Mouse (Mus musculus) intestine, embryonic 15.5 days (tissue): ENCODE measurements around the gene 2310011J03Rik. TPM values are rescaled to one million over a fixed set of nuclear protein-coding genes. Genes with fewer than 3 reads are reported as not detected.

Source experiments
- ATAC-seq: fragments of 200-750 bp; cut with Nextera tagmentation; 2 replicates; pipeline ENCODE4 v1.8.0; 2017; ENCODE audit warnings: moderate TSS enrichment, moderate library complexity
- H3K27ac ChIP-seq: fragments of 300-500 bp; sonication (generic); 2 replicates; pipeline ENCODE4 v1.5.1; 2015; ENCODE audit warnings: mild to moderate bottlenecking, inconsistent platforms
- H3K27me3 ChIP-seq: fragments of 300-500 bp; sonication (generic); replicated peaks from 2 replicates; pipeline ENCODE4 v1.6.1; 2015; ENCODE audit warnings: inconsistent platforms
- H3K36me3 ChIP-seq: fragments of 300-500 bp; sonication (generic); 2 replicates; pipeline ENCODE4 v1.6.1; 2015; ENCODE audit warnings: inconsistent platforms
- H3K4me1 ChIP-seq: fragments of 300-500 bp; sonication (generic); replicated peaks from 2 replicates; pipeline ENCODE4 v1.6.1; 2015; ENCODE audit warnings: inconsistent platforms
- H3K4me2 ChIP-seq: fragments of 300-500 bp; sonication (generic); replicated peaks from 2 replicates; pipeline ENCODE4 v1.6.1; 2015; ENCODE audit warnings: mild to moderate bottlenecking, inconsistent platforms
- H3K4me3 ChIP-seq: fragments of 300-500 bp; sonication (generic); replicated peaks from 2 replicates; pipeline ENCODE4 v1.5.1; 2015; ENCODE audit warnings: inconsistent platforms
- H3K9ac ChIP-seq: fragments of 300-500 bp; sonication (generic); 2 replicates; pipeline ENCODE4 v1.6.1; 2015; ENCODE audit warnings: inconsistent platforms
- H3K9me3 ChIP-seq: fragments of 300-500 bp; sonication (generic); 2 replicates; pipeline ENCODE4 v1.6.1; 2016; ENCODE audit warnings: inconsistent platforms
- whole genome bisulfite sequencing: fragments of 180-500 bp; shearing (Covaris S2); methylation state at CpG from one replicate; pipeline ENCODE4 v1.1.7; 2015; 5-methylcytosine and 5-hydroxymethylcytosine counted together
- polyA plus RNA-seq: library from polyadenylated mRNA; unstranded; fragments of >200 nt; fragmentation: Nextera tagmentation; extraction: Ambion mirVana; gene quantifications from 2 replicates; pipeline ENCODE4 v1.2.1, GENCODE M21; 2015

The 2310011J03Rik gene
- 51.4 and 51.5 TPM in 2 replicates for polyA plus RNA-seq

DNA sequence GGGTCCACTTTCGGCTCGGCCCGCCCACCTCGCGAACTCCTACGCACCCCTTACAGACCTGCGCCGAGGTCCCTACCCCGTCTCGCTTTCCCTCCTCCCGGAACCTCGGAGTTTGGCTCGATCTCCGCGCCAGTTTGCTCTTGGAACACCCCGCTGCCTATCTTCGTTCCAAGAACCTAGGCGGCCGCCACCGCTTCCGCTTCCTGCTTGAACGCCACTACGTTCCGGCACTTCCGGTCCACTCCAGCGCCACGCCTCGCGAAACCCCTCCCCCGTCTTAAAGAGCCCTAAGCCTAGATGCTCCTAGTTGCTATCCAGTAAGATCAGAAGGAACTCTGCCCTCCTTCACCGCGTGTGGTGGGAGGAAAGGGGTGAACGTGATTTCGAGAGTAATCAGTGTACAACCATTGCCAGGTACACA lies at the start of gene 2310011J03Rik:
2310011J03Rik (minus strand) TSS at position 198 of the 421 bp plus-strand sequence.
- Histone ChIP-seq H3K4me3 (peak within 1 kb of the TSS; percentile 72), H3K9ac (peak within 1 kb of the TSS; percentile 79), H3K27me3 (peaks cover 17% of the 10 kb centered on the region), H3K9me3 (no peaks in the 10 kb centered on the region), H3K36me3 (peaks cover 10% of the 10 kb centered on the region; the same call in 1 of the 2 replicates), H3K4me1 (peaks cover 49% of the 10 kb centered on the region), H3K4me2 (peak within 1 kb of the TSS; percentile 70), H3K27ac (peak within 1 kb of the TSS; percentile 73)
- peak; percentile 57 for ATAC-seq
- under 1% methylated on average over 34 of the region's 34 CpGs for WGBS

GRCm38 (mm10) chr10:80368392-80368791 lies 48.1 kb upstream of the 2310011J03Rik start:
- no peak for ATAC-seq
- Histone ChIP-seq H3K9ac (no peak overlapping the region), H3K9me3 (no peaks in the 10 kb centered on the region), H3K27me3 (peaks cover 18% of the 10 kb centered on the region; the same call in 1 of the 2 replicates), H3K27ac (no peak overlapping the region), H3K4me2 (no peak overlapping the region), H3K36me3 (no peaks in the 10 kb centered on the region), H3K4me3 (no peak overlapping the region), H3K4me1 (peaks cover 7% of the 10 kb centered on the region; the same call in 1 of the 2 replicates)
- 81% methylated on average over 6 of the region's 6 CpGs for WGBS

GRCm38 (mm10) chr10:80367954-80368353 lies 47.6 kb upstream of the 2310011J03Rik start:
- Histone ChIP-seq H3K4me2 (no peak overlapping the region), H3K4me1 (peaks cover 7% of the 10 kb centered on the region; the same call in 1 of the 2 replicates), H3K9ac (no peak overlapping the region), H3K9me3 (no peaks in the 10 kb centered on the region), H3K36me3 (no peaks in the 10 kb centered on the region), H3K27ac (no peak overlapping the region), H3K4me3 (no peak overlapping the region), H3K27me3 (peaks cover 18% of the 10 kb centered on the region; the same call in 1 of the 2 replicates)
- 49% methylated on average over 5 of the region's 5 CpGs for WGBS
- 0 out of 2 replicates have a peak, but pooled peaks have one; percentile 13 for ATAC-seq

GRCm38 (mm10) chr10:80365736-80366135 lies 45.4 kb upstream of the 2310011J03Rik start:
- H3K4me1 ChIP-seq = no peaks in the 10 kb centered on the region
- no peak overlapping the region for H3K4me3 ChIP-seq
- H3K27me3 ChIP-seq = peaks cover 18% of the 10 kb centered on the region; the same call in 1 of the 2 replicates
- no peak overlapping the region for H3K9ac ChIP-seq
- H3K36me3 ChIP-seq = no peaks in the 10 kb centered on the region
- no peak for ATAC-seq
- no peak overlapping the region for H3K4me2 ChIP-seq
- no peaks in the 10 kb centered on the region for H3K9me3 ChIP-seq
- 70% methylated on average over 6 of the region's 6 CpGs for WGBS
- H3K27ac ChIP-seq = no peak overlapping the region

DNA sequence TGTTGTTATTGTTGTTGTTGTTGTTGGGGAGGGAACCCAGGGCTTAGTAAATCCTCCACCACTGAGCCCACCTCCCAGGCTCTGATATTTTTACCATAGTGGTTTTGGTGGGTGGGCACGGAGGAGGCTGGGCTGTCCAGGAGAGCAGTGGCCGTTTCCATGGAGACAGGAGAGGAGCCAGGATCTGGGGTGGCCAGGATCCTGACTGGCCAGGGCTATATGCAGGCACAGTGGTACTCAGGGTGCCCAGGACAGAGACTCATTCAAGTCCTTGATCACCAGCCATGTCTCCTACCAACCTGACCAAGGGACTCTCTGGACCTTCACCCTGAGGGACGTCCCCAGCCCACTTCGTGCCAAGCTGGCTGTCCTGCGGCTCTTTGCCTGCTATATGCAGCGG lies 43.4 kb upstream of the 2310011J03Rik start:
- Histone ChIP-seq H3K36me3 (no peaks in the 10 kb centered on the region), H3K4me1 (no peaks in the 10 kb centered on the region), H3K27me3 (peaks cover 33% of the 10 kb centered on the region), H3K4me2 (no peak overlapping the region), H3K4me3 (no peak overlapping the region), H3K27ac (no peak overlapping the region), H3K9ac (no peak overlapping the region), H3K9me3 (no peaks in the 10 kb centered on the region)
- 48% methylated on average over 6 of the region's 6 CpGs for WGBS
- ATAC-seq = no peak

DNA sequence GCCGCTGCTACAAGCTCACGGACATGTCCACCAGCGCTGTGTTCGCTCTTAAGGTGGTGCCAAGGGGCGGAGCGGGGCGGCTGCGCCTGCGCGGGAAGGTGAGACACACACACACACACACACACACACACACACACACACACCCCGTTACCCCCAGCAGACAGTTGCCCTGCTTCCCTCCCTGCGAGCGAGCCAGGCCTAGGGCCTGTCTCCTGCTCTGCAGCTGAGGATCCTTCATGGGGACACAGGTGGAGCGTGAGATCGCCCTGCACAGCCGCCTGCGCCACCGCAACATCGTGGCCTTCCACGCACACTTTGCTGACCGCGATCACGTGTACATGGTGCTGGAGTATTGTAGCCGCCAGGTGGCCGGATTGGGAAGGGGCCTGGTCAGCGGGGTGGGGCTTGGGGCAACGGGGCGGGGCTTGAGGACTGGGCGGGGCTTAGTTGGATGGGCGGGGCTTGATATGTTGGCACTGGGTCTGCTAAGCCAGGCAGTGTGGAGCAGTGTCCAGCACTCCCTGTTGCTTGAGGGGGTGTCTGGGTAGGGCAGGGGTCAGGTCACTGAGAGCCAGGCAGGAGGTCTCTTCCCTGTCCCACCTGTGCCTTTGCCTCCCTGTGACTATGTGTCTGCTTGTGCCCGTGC lies 37.8 kb upstream of the 2310011J03Rik start:
- Histone ChIP-seq H3K4me1 (peaks cover 22% of the 10 kb centered on the region), H3K9ac (no peak overlapping the region), H3K27me3 (peaks cover 62% of the 10 kb centered on the region), H3K9me3 (no peaks in the 10 kb centered on the region), H3K36me3 (no peaks in the 10 kb centered on the region), H3K27ac (no peak overlapping the region), H3K4me3 (peak overlapping the region; percentile 26), H3K4me2 (peak overlapping the region; percentile 66)
- 8% methylated on average over 31 of the region's 31 CpGs for WGBS
- ATAC-seq = peak; percentile 60

DNA sequence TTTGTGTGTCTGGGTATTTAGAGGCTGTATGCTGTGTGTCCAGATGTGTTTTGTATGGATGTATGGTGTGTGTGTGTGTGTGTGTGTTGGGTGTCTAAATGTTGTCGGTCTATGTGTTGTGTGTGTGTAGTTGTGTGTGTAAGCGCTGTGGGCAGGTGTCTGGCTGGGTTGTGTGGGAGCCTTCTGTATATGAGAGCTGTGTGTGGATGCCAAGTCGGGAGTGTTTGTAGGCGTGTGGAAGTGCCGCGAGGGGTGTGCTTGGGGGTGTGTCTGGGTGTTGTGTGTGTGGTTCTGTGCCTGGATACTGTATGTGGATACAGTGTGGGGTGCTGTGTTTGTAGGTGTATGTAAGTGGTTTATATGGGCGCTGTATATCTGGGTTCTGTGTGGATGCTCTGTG lies 37.0 kb upstream of the 2310011J03Rik start:
- H3K27me3 ChIP-seq = peaks cover 63% of the 10 kb centered on the region
- no peaks in the 10 kb centered on the region for H3K9me3 ChIP-seq
- peak overlapping the region; percentile 26; the same call in 1 of the 2 replicates for H3K4me3 ChIP-seq
- peak overlapping the region; percentile 66 for H3K4me2 ChIP-seq
- no peaks in the 10 kb centered on the region for H3K36me3 ChIP-seq
- H3K27ac ChIP-seq = no peak overlapping the region
- no peak; the same call in 1 of the 2 replicates for ATAC-seq
- 28% methylated on average over 7 of the region's 7 CpGs for WGBS
- peaks cover 22% of the 10 kb centered on the region for H3K4me1 ChIP-seq
- no peak overlapping the region for H3K9ac ChIP-seq

DNA sequence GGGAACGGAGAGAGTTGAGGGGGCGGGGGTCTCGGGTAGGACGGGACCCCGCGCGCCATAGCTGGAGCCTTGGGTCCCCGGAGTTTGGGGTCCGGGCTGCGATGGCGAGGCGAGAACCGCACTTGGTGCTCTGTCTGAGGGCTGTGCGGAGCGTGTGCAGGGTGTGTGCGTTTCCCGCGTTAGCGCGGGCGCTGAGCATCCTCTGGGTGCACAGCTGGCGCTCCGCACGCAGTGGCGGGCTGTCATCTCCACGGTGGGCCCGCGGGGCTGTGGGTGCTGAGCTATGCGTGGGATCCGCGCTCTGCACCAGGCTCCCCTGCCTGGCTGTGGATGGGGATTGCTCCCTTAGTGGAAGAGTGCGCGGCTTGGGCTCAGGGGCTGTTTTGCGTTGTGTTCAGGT lies 36.4 kb upstream of the 2310011J03Rik start:
- Histone ChIP-seq H3K4me2 (peak overlapping the region; percentile 53), H3K27ac (no peak overlapping the region), H3K4me1 (peaks cover 22% of the 10 kb centered on the region), H3K9ac (peak overlapping the region; percentile 17; the same call in 1 of the 2 replicates), H3K36me3 (no peaks in the 10 kb centered on the region), H3K9me3 (no peaks in the 10 kb centered on the region), H3K27me3 (peaks cover 65% of the 10 kb centered on the region), H3K4me3 (peak overlapping the region; percentile 28)
- no peak for ATAC-seq
- whole genome bisulfite sequencing = 2% methylated on average over 34 of the region's 34 CpGs

- H3K27ac ChIP-seq = no peak within 1 kb of the TSS
- H3K4me2 ChIP-seq = peak within 1 kb of the TSS; percentile 53
- peaks cover 22% of the 10 kb centered on the region for H3K4me1 ChIP-seq
- peaks cover 70% of the 10 kb centered on the region for H3K27me3 ChIP-seq
- peak within 1 kb of the TSS; percentile 28 for H3K4me3 ChIP-seq
- H3K9ac ChIP-seq = peak within 1 kb of the TSS; percentile 17; the same call in 1 of the 2 replicates
- WGBS = 1% methylated on average over 53 of the region's 53 CpGs
- no peaks in the 10 kb centered on the region for H3K9me3 ChIP-seq
- no peak for ATAC-seq
- no peaks in the 10 kb centered on the region for H3K36me3 ChIP-seq
These were observed 35.8 kb upstream of the 2310011J03Rik start, which contains the start of gene Plk5 for GRCm38 (mm10) chr10:80356001-80356682. TSS of gene Plk5 (plus strand) at chr10:80356459.

DNA sequence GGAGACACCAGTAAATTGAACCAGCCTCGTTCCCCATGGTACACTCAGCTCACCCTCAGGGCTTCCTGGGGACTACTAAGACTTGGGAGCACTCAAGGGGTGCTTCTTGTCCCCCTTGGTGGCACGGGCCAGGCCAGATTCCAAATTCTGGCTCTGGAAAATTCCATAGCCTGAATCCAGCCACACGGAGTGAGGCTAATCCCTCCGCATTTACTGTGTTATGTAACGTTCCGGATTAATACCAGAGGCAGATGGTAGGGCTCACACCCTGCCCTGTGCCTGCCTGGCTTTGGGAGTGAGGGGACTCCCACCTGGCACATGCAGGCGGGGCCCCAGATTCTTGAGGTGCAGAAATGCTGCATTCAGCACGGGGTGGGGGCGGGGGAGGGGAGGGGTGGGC lies 35.1 kb upstream of the 2310011J03Rik start:
- Histone ChIP-seq H3K9me3 (no peaks in the 10 kb centered on the region), H3K4me1 (peaks cover 25% of the 10 kb centered on the region), H3K4me2 (no peak overlapping the region), H3K36me3 (no peaks in the 10 kb centered on the region), H3K27me3 (peaks cover 75% of the 10 kb centered on the region), H3K9ac (no peak overlapping the region), H3K27ac (no peak overlapping the region), H3K4me3 (no peak overlapping the region)
- WGBS = 14% methylated on average over 9 of the region's 9 CpGs
- no peak for ATAC-seq

GRCm38 (mm10) chr10:80352727-80353126 lies 32.4 kb upstream of the 2310011J03Rik start:
- Histone ChIP-seq H3K9me3 (no peaks in the 10 kb centered on the region), H3K9ac (no peak overlapping the region), H3K36me3 (no peaks in the 10 kb centered on the region), H3K4me2 (no peak overlapping the region), H3K4me3 (no peak overlapping the region), H3K27ac (no peak overlapping the region), H3K4me1 (peaks cover 37% of the 10 kb centered on the region), H3K27me3 (peaks cover 73% of the 10 kb centered on the region)
- WGBS = 70% methylated on average over 8 of the region's 8 CpGs
- ATAC-seq = no peak

DNA sequence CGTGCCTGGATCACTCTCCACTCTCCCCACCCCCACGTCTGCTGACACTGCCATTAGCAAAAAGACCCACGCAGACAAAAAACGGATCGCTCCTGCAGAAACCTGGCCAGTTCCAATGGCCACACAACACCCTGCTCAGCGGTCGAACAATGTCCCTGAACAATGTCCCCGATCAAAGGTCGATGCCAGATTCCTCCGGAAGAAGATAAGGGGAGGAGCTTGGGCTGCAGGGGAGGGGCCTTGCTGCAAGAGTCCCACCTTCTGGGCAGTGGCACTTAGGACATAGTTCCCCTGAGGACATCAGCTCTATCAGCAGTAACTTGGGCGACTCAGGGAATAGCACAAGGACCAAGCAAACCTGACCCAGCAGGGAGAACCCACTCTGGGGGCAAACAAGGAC lies 31.6 kb upstream of the 2310011J03Rik start:
- H3K9me3 ChIP-seq = no peaks in the 10 kb centered on the region
- no peak overlapping the region for H3K4me3 ChIP-seq
- peak; percentile 8; the same call in 1 of the 2 replicates for ATAC-seq
- H3K27me3 ChIP-seq = peaks cover 71% of the 10 kb centered on the region
- no peak overlapping the region for H3K27ac ChIP-seq
- 20% methylated on average over 11 of the region's 11 CpGs for WGBS
- peaks cover 35% of the 10 kb centered on the region for H3K4me1 ChIP-seq
- H3K4me2 ChIP-seq = no peak overlapping the region
- no peaks in the 10 kb centered on the region for H3K36me3 ChIP-seq
- H3K9ac ChIP-seq = no peak overlapping the region
